Mouse (Mus musculus) testis, adult 2 months (tissue): ENCODE results near the gene Rbfox2.

Experiments used
- CTCF ChIP-seq: fragments of 200-500 bp; IDR thresholded peaks from 2 replicates; pipeline ENCODE4 v1.5.1; 2012; ENCODE audit warnings: low read depth, mild to moderate bottlenecking, inconsistent platforms, low read length, moderate library complexity; ENCODE audit not compliant: control insufficient read depth, insufficient read depth, insufficient replicate concordance
- POLR2A ChIP-seq: fragments of 200-500 bp; IDR thresholded peaks from 2 replicates; pipeline ENCODE4 v1.6.1; 2012; ENCODE audit warnings: low read depth, mild to moderate bottlenecking, inconsistent platforms, low read length, moderate library complexity; ENCODE audit not compliant: control insufficient read depth

- no peak for TF ChIP-seq CTCF
- TF ChIP-seq POLR2A, result no peak
Observed at GRCm38 (mm10) chr15:77036989-77037277, 269.9 kb downstream of the Rbfox2 start.
